11 mouse cellular contexts compared by ENCODE assay signal in the genomic region with DNA sequence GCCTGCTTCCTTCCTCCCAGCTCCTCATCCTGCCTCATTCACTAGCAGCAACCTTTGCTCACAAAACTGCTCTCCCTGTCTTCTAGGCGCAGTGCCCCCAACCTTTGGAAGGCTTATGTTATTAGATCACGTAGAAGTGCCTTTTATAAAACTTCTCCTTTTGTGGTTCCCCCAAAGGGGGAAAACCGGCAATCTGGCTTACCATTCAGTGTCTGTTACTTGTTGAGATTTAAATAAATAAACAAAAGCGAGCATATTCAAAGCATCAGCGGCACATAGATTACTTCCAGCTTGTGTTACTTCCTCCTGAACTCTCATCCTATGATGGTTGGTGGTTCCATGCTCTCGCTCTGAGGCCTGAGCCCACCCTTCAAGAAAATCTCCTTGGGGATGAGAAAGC.
"Had no signal": no experiment of that assay in that cellular context is flagged by ENCODE, and none has a peak within 500 bp of the region (broad histone marks: within the 10 kb centered on the region; RNA-seq: fewer than 3 reads in every experiment).

No protein-coding gene starts in this region.

- H3K27me3 ChIP-seq: liver, embryonic 12.5 days; neural tube, embryonic 13.5 days had no signal

- DNase-seq: kidney, adult 18-20 months; kidney, postnatal 14 days; left cerebral cortex, postnatal 4 days; retina, postnatal 1 day; right cerebral cortex, postnatal 14 days; thymus, postnatal 4 days had no signal

- ATAC-seq: liver, embryonic 12.5 days; midbrain, embryonic 16.5 days had no signal

- H3K4me1 ChIP-seq: liver, embryonic 12.5 days; midbrain, embryonic 12.5 days; neural tube, embryonic 13.5 days had no signal

- H3K4me2 ChIP-seq: liver, embryonic 12.5 days; midbrain, embryonic 12.5 days; neural tube, embryonic 13.5 days had no signal

- H3K27ac ChIP-seq: liver, embryonic 12.5 days; midbrain, embryonic 12.5 days; neural tube, embryonic 13.5 days; stomach, postnatal 0 days had no signal

- H3K9me3 ChIP-seq: liver, embryonic 12.5 days; midbrain, embryonic 12.5 days; neural tube, embryonic 13.5 days had no signal

- H3K36me3 ChIP-seq: liver, embryonic 12.5 days; midbrain, embryonic 12.5 days; neural tube, embryonic 13.5 days had no signal

- H3K9ac ChIP-seq: liver, embryonic 12.5 days; midbrain, embryonic 12.5 days; neural tube, embryonic 13.5 days had no signal

- H3K4me3 ChIP-seq: liver, embryonic 12.5 days; midbrain, embryonic 12.5 days; neural tube, embryonic 13.5 days had no signal
